Comparison of ENCODE assay signal across 1 mouse cellular context in genomic region chr7:80394600-80394999, GRCm38 (mm10).
A peak's percentile ranks its signal among the peaks of the same experiment; 100 is the strongest.
TF ChIP-seq lines count a peak whose summit lies in the region.

No protein-coding gene starts in this region.

TF ChIP-seq in MEL, 35 proteins besides CTCF, POLR2A, EP300 and RAD21:
- TF ChIP-seq SMC3 (IDR thresholded peaks at IDR 0.05; ENCODE audit: low read depth, low read length) (peak; percentile 38), RCOR1 (IDR thresholded peaks at IDR 0.05; ENCODE audit: low read depth, low read length) (no peak), JUND (IDR thresholded peaks at IDR 0.05; ENCODE audit: low read depth, low read length) (no peak), ZC3H11A (IDR thresholded peaks at IDR 0.05; ENCODE audit: low read depth, low read length) (peak; percentile 12; the same call in 1 of the 2 replicates)
